Mouse (Mus musculus) myocyte (in vitro differentiated cells): ENCODE data around the gene Aldh16a1. TPM values are rescaled to one million over a fixed set of nuclear protein-coding genes. Genes with fewer than 3 reads are reported as not detected.

Source experiments
- H3K27me3 ChIP-seq: one replicate; pipeline ENCODE4 v1.6.1; 2011; ENCODE audit not compliant: control insufficient read depth, insufficient read depth, insufficient read length
- H3K36me3 ChIP-seq: one replicate; pipeline ENCODE4 v1.6.1; 2011; ENCODE audit not compliant: control insufficient read depth, insufficient read depth
- H3K4me2 ChIP-seq: one replicate; pipeline ENCODE4 v1.6.1; 2011; ENCODE audit warnings: low read depth, control low read depth
- H3K4me3 ChIP-seq: one replicate; pipeline ENCODE4 v1.5.1; 2011; ENCODE audit warnings: mild to moderate bottlenecking, control low read depth, moderate library complexity
- H3K79me2 ChIP-seq: one replicate; pipeline ENCODE4 v1.6.1; 2011; ENCODE audit not compliant: control insufficient read depth, insufficient read depth
- H3ac ChIP-seq: one replicate; pipeline ENCODE4 v1.6.1; 2011; ENCODE audit not compliant: control insufficient read depth, insufficient read length
- CEBPB ChIP-seq: IDR thresholded peaks from 2 replicates; pipeline ENCODE4 v1.6.1; 2011; ENCODE audit warnings: mild to moderate bottlenecking, moderate library complexity; ENCODE audit not compliant: poor library complexity, insufficient read depth, severe bottlenecking
- E2F4 ChIP-seq: IDR thresholded peaks from one replicate; pipeline ENCODE4 v1.6.1; 2011; ENCODE audit warnings: mild to moderate bottlenecking, control low read depth, moderate library complexity; ENCODE audit not compliant: insufficient read depth
- MAX ChIP-seq: IDR thresholded peaks from one replicate; pipeline ENCODE4 v1.6.1; 2011; ENCODE audit warnings: low read depth, mild to moderate bottlenecking, control low read depth
- MYOD1 ChIP-seq, 3 experiments: IDR thresholded peaks; one replicate each; pipeline ENCODE4 v1.6.1; 2011; ENCODE audit warnings: control low read depth in 2 of 3, low read depth in 2 of 3, mild to moderate bottlenecking in 2 of 3, moderate library complexity in 1 of 3; ENCODE audit not compliant: insufficient read length in 2 of 3, control insufficient read depth in 1 of 3
- MYOG ChIP-seq, 3 experiments: IDR thresholded peaks; one replicate each; pipeline ENCODE4 v1.6.1; 2011; ENCODE audit warnings: control low read depth in 2 of 3, low read depth in 2 of 3, mild to moderate bottlenecking in 2 of 3; ENCODE audit not compliant: insufficient read length in 2 of 3, control insufficient read depth in 1 of 3, insufficient read depth in 1 of 3
- POLR2A ChIP-seq: IDR thresholded peaks from one replicate; pipeline ENCODE4 v1.6.1; 2011; ENCODE audit warnings: low read depth, mild to moderate bottlenecking, control low read depth, moderate library complexity; ENCODE audit not compliant: insufficient read length
- POLR2AphosphoS2 ChIP-seq: IDR thresholded peaks from one replicate; pipeline ENCODE4 v1.6.1; 2011; ENCODE audit warnings: low read depth, control low read depth; ENCODE audit not compliant: insufficient read length
- REST ChIP-seq: IDR thresholded peaks from one replicate; pipeline ENCODE4 v1.6.1; 2011; ENCODE audit warnings: mild to moderate bottlenecking, control low read depth, moderate library complexity; ENCODE audit not compliant: insufficient read depth, insufficient read length
- SRF ChIP-seq: IDR thresholded peaks from one replicate; pipeline ENCODE4 v1.6.1; 2011; ENCODE audit warnings: low read depth; ENCODE audit not compliant: control insufficient read depth, insufficient read length
- TCF12 ChIP-seq: IDR thresholded peaks from one replicate; pipeline ENCODE4 v1.6.1; 2011; ENCODE audit warnings: mild to moderate bottlenecking, control low read depth; ENCODE audit not compliant: poor library complexity, insufficient read depth, severe bottlenecking
- TCF3 ChIP-seq: IDR thresholded peaks from one replicate; pipeline ENCODE4 v1.6.1; 2011; ENCODE audit warnings: low read depth, control low read depth; ENCODE audit not compliant: insufficient read length
- USF1 ChIP-seq: IDR thresholded peaks from one replicate; pipeline ENCODE4 v1.6.1; 2011; ENCODE audit warnings: low read depth, mild to moderate bottlenecking, control low read depth, moderate library complexity
- polyA plus RNA-seq: library from polyadenylated mRNA; unstranded; fragments of >200 nt; fragmentation: generic; extraction: Trizol; gene quantifications from one replicate; pipeline ENCODE4 v1.2.1, GENCODE M21; 2012; ENCODE audit warnings: missing spikeins

Aldh16a1 gene
- polyA plus RNA-seq, 1 experiment, result 29.0 TPM

- peaks cover 89% of the 10 kb centered on the region for H3K27me3 ChIP-seq
- H3K4me2 ChIP-seq, result peak overlapping the region; percentile 65
- H3ac ChIP-seq, result no peak overlapping the region
- H3K36me3 ChIP-seq, result no peaks in the 10 kb centered on the region
- H3K4me3 ChIP-seq, result no peak overlapping the region
- TF ChIP-seq REST (no peak), E2F4 (peak; percentile 86), MYOG (IDR thresholded peaks at IDR 0.05; ENCODE audit: control insufficient read depth in 1 of 3, insufficient read depth in 1 of 3, insufficient read length in 2 of 3, low read depth in 2 of 3) (peak in 1 of 3 experiments; percentile 15), POLR2A (peak; percentile 42)
- H3K79me2 ChIP-seq, result no peaks in the 10 kb centered on the region
Observed at GRCm38 (mm10) chr7:45182199-45182601, 27.8 kb upstream of the Aldh16a1 start.

- TF ChIP-seq MYOD1 (IDR thresholded peaks at IDR 0.05; ENCODE audit: control insufficient read depth in 1 of 3, insufficient read length in 2 of 3, low read depth in 2 of 3), result no peak
- TF ChIP-seq REST, result no peak
- no peak for TF ChIP-seq MAX
- TF ChIP-seq POLR2AphosphoS2, result no peak
- TF ChIP-seq CEBPB, result no peak
- TF ChIP-seq E2F4, result no peak
- TF ChIP-seq TCF12, result no peak
- TF ChIP-seq POLR2A, result no peak
- TF ChIP-seq MYOG (IDR thresholded peaks at IDR 0.05; ENCODE audit: control insufficient read depth in 1 of 3, insufficient read depth in 1 of 3, insufficient read length in 2 of 3, low read depth in 2 of 3), result no peak
- no peak for TF ChIP-seq USF1
Observed at GRCm38 (mm10) chr7:45181540-45181939, 27.2 kb upstream of the Aldh16a1 start.

GRCm38 (mm10) chr7:45180896-45181477 is 26.6 kb upstream of the Aldh16a1 start, which contains the start of gene Pth2:
Gene Pth2 (plus strand): TSS chr7:45180995.
- TF ChIP-seq E2F4, result no peak
- TF ChIP-seq MYOD1 (IDR thresholded peaks at IDR 0.05; ENCODE audit: control insufficient read depth in 1 of 3, insufficient read length in 2 of 3, low read depth in 2 of 3), result no peak
- TF ChIP-seq CEBPB, result no peak
- H3K79me2 ChIP-seq, result no peaks in the 10 kb centered on the region
- no peak within 1 kb of the TSS for H3K4me2 ChIP-seq
- H3ac ChIP-seq, result no peak within 1 kb of the TSS
- no peaks in the 10 kb centered on the region for H3K36me3 ChIP-seq
- no peak within 1 kb of the TSS for H3K4me3 ChIP-seq
- peaks cover 89% of the 10 kb centered on the region for H3K27me3 ChIP-seq

More at GRCm38 (mm10) chr7:45181540-45181939, 27.2 kb upstream of the Aldh16a1 start:
- Histone ChIP-seq H3K79me2 (no peaks in the 10 kb centered on the region), H3K4me3 (no peak overlapping the region), H3K36me3 (no peaks in the 10 kb centered on the region), H3ac (no peak overlapping the region), H3K27me3 (peaks cover 89% of the 10 kb centered on the region), H3K4me2 (no peak overlapping the region)

GRCm38 (mm10) chr7:45179469-45179868 is 25.1 kb upstream of the Aldh16a1 start, which contains the start of gene Gfy:
Gene Gfy (minus strand): TSS chr7:45179569.
- Histone ChIP-seq H3K36me3 (no peaks in the 10 kb centered on the region), H3K4me3 (no peak within 1 kb of the TSS), H3ac (no peak within 1 kb of the TSS), H3K79me2 (no peaks in the 10 kb centered on the region), H3K4me2 (no peak within 1 kb of the TSS), H3K27me3 (peaks cover 94% of the 10 kb centered on the region)
- no peak for TF ChIP-seq E2F4
- TF ChIP-seq CEBPB, result no peak
- no peak for TF ChIP-seq POLR2AphosphoS2
- no peak for TF ChIP-seq MYOD1 (IDR thresholded peaks at IDR 0.05; ENCODE audit: control insufficient read depth in 1 of 3, insufficient read length in 2 of 3, low read depth in 2 of 3)
- TF ChIP-seq USF1, result no peak
- TF ChIP-seq TCF12, result no peak
- TF ChIP-seq MYOG (IDR thresholded peaks at IDR 0.05; ENCODE audit: control insufficient read depth in 1 of 3, insufficient read depth in 1 of 3, insufficient read length in 2 of 3, low read depth in 2 of 3), result no peak
- no peak for TF ChIP-seq TCF3

GRCm38 (mm10) chr7:45178550-45178949 is 24.2 kb upstream of the Aldh16a1 start:
- no peaks in the 10 kb centered on the region for H3K79me2 ChIP-seq
- no peak overlapping the region for H3K4me2 ChIP-seq
- H3K36me3 ChIP-seq, result no peaks in the 10 kb centered on the region
- H3K27me3 ChIP-seq, result peaks cover 89% of the 10 kb centered on the region
- no peak overlapping the region for H3ac ChIP-seq
- TF ChIP-seq MYOG (IDR thresholded peaks at IDR 0.05; ENCODE audit: control insufficient read depth in 1 of 3, insufficient read depth in 1 of 3, insufficient read length in 2 of 3, low read depth in 2 of 3), result no peak
- TF ChIP-seq SRF, result no peak
- no peak for TF ChIP-seq POLR2AphosphoS2
- no peak for TF ChIP-seq MYOD1 (IDR thresholded peaks at IDR 0.05; ENCODE audit: control insufficient read depth in 1 of 3, insufficient read length in 2 of 3, low read depth in 2 of 3)
- TF ChIP-seq TCF3, result no peak
- TF ChIP-seq POLR2A, result no peak
- TF ChIP-seq USF1, result no peak
- TF ChIP-seq CEBPB, result no peak
- TF ChIP-seq E2F4, result no peak
- TF ChIP-seq TCF12, result no peak
- H3K4me3 ChIP-seq, result no peak overlapping the region
